Mouse (Mus musculus): ENCODE results near the gene Aebp2. TPM values are rescaled to one million over a fixed set of nuclear protein-coding genes. Genes with fewer than 3 reads are reported as not detected.

The Aebp2 gene
- total and polyA plus RNA-seq, 3 experiments = 25.9 to 42.0 (median 32.5) TPM

DNA sequence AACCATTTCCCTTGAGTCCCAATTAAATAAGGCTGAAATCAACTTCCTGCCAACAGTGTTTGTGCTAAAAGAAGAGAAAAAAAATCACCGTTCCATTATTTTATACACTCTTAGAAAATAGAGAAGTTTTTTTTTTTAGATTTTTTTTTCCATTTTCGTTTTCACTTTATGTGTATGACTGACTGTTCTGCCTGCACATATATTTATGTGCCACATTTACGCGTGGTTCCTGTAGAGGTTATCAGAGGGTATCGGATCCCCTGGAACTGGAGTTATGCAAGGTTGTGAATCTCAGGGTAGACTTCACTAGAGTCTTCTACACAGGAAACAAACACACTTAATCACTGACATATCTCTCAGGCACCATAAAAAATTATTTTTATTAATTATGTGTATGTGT, 12.3 kb upstream of the Aebp2 start:
- Histone ChIP-seq H3K36me3 (ENCODE audit: control insufficient read depth in 1 of 2, insufficient read depth in 2 of 2, low read length in 2 of 2) (no peaks in the 10 kb centered on the region), H3K4me1 (ENCODE audit: control insufficient read depth in 1 of 2, insufficient read depth in 2 of 2, low read length in 2 of 2) (no peaks in the 10 kb centered on the region), H3K27ac (ENCODE audit: control insufficient read depth, low read depth, low read length) (no peak overlapping the region), H3K9me3 (replicated peaks; ENCODE audit: insufficient read depth, low read length) (no peaks in the 10 kb centered on the region), H3K79me2 (ENCODE audit: control insufficient read depth, insufficient read depth, low read length, poor library complexity) (no peaks in the 10 kb centered on the region), H3K27me3 (ENCODE audit: control insufficient read depth in 1 of 2, insufficient read depth in 2 of 2, low read length in 2 of 2) (no peaks in the 10 kb centered on the region; a peak in 1 of 4 replicates), H3K9ac (ENCODE audit: control insufficient read depth, low read depth, low read length, poor library complexity, severe bottlenecking) (no peak overlapping the region), H3K4me3 (ENCODE audit: control insufficient read depth in 1 of 2, insufficient read depth in 1 of 2, low read depth in 2 of 2, low read length in 2 of 2) (no peak overlapping the region)
- TF ChIP-seq POLR2A (IDR thresholded peaks at IDR 0.05; ENCODE audit: control insufficient read depth in 1 of 2, insufficient read depth in 1 of 2, low read depth in 1 of 2, low read length in 2 of 2, poor library complexity in 1 of 2) (no peak), ETS1 (IDR thresholded peaks at IDR 0.05; ENCODE audit: low read depth, low read length) (no peak)
- DNase-seq (ENCODE audit: low read depth, low spot score) = no peak

DNA sequence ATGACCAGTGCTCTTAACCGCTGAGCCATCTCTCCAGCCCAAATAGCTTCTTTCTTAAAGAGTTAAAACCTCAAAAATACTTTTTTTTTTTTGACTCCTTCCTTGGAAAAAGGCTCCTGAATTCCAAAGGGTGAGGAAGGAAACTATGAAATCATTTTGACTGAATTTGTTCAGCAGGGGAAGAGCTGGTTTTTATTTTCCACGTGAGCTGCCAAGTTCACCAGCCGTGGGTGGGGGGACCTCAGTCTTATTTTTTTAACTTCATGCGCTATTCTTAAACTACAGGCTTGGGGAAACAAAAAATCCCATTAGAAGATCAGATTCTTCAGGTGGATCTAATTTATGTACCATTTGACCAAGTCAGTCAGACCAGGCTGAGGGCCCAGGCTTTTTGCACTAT, 11.2 kb upstream of the Aebp2 start:
- Histone ChIP-seq H3K4me3 (ENCODE audit: control insufficient read depth in 1 of 2, insufficient read depth in 1 of 2, low read depth in 2 of 2, low read length in 2 of 2) (no peak overlapping the region), H3K9me3 (replicated peaks; ENCODE audit: insufficient read depth, low read length) (no peaks in the 10 kb centered on the region), H3K27me3 (ENCODE audit: control insufficient read depth in 1 of 2, insufficient read depth in 2 of 2, low read length in 2 of 2) (no peaks in the 10 kb centered on the region; a peak in 1 of 4 replicates), H3K27ac (ENCODE audit: control insufficient read depth, low read depth, low read length) (no peak overlapping the region), H3K4me1 (ENCODE audit: control insufficient read depth in 1 of 2, insufficient read depth in 2 of 2, low read length in 2 of 2) (no peaks in the 10 kb centered on the region), H3K36me3 (ENCODE audit: control insufficient read depth in 1 of 2, insufficient read depth in 2 of 2, low read length in 2 of 2) (no peaks in the 10 kb centered on the region), H3K79me2 (ENCODE audit: control insufficient read depth, insufficient read depth, low read length, poor library complexity) (no peaks in the 10 kb centered on the region), H3K9ac (ENCODE audit: control insufficient read depth, low read depth, low read length, poor library complexity, severe bottlenecking) (no peak overlapping the region)
- no peak for DNase-seq (ENCODE audit: low read depth, low spot score)
- no peak for TF ChIP-seq ZKSCAN1 (IDR thresholded peaks at IDR 0.05; ENCODE audit: low read depth, low read length)
- TF ChIP-seq TCF12 (IDR thresholded peaks at IDR 0.05; ENCODE audit: low read depth, low read length) = no peak
- no peak for TF ChIP-seq MAFK (IDR thresholded peaks at IDR 0.05; ENCODE audit: borderline replicate concordance, low read depth, low read length)
- no peak for TF ChIP-seq CTCF (IDR thresholded peaks at IDR 0.05 in 2 of 3, conservative IDR thresholded peaks at IDR 0.05 in 1 of 3; ENCODE audit: control insufficient read depth in 1 of 3, insufficient read depth in 1 of 3, low read depth in 2 of 3, low read length in 3 of 3, poor library complexity in 1 of 3, severe bottlenecking in 1 of 3)
- TF ChIP-seq HCFC1 (IDR thresholded peaks at IDR 0.05; ENCODE audit: low read depth, low read length) = no peak
- TF ChIP-seq GABPA (IDR thresholded peaks at IDR 0.05; ENCODE audit: low read depth, low read length) = no peak
- no peak for TF ChIP-seq NELFE (IDR thresholded peaks at IDR 0.05; ENCODE audit: low read depth, low read length)
- no peak for TF ChIP-seq SIN3A (IDR thresholded peaks at IDR 0.05; ENCODE audit: low read length)
- no peak for TF ChIP-seq USF1 (IDR thresholded peaks at IDR 0.05; ENCODE audit: low read depth, low read length)
- no peak for TF ChIP-seq CHD2 (IDR thresholded peaks at IDR 0.05; ENCODE audit: low read length)
- TF ChIP-seq MYB (IDR thresholded peaks at IDR 0.05; ENCODE audit: low read depth, low read length) = no peak
- no peak for TF ChIP-seq ELF1 (IDR thresholded peaks at IDR 0.05; ENCODE audit: low read depth, low read length)
- TF ChIP-seq POLR2AphosphoS5 (IDR thresholded peaks at IDR 0.05; ENCODE audit: borderline replicate concordance, low read depth, low read length) = no peak
- no peak for TF ChIP-seq SMC3 (IDR thresholded peaks at IDR 0.05; ENCODE audit: low read depth, low read length)
- no peak for TF ChIP-seq E2F4 (IDR thresholded peaks at IDR 0.05; ENCODE audit: borderline replicate concordance, low read depth, low read length)
- no peak for TF ChIP-seq TAL1 (IDR thresholded peaks at IDR 0.05; ENCODE audit: low read length)
- no peak for TF ChIP-seq KAT2A (conservative IDR thresholded peaks at IDR 0.05; ENCODE audit: low read depth, low read length)

Data from MEL (cell line).